Mouse (Mus musculus) kidney, postnatal 14 days (tissue): ENCODE data around the gene Dnmt3a.

Experiments
- DNase-seq: peaks from one replicate; pipeline ENCODE4 v3.0.0; 2022; ENCODE audit warnings: mixed read lengths

Gene Dnmt3a

GRCm38 (mm10) chr12:3886601-3887000 is 80.8 kb downstream of the Dnmt3a start:
- DNase-seq = no peak

GRCm38 (mm10) chr12:3887515-3888325 is 81.9 kb downstream of the Dnmt3a start:
- DNase-seq = peak; percentile 61

GRCm38 (mm10) chr12:3889875-3890635 is 84.2 kb downstream of the Dnmt3a start:
- DNase-seq = peak; percentile 36

- DNase-seq = peak; percentile 50
Observed at GRCm38 (mm10) chr12:3890753-3891751, 85.2 kb downstream of the Dnmt3a start.

- DNase-seq = no peak
Observed at GRCm38 (mm10) chr12:3891779-3892239, 86.0 kb downstream of the Dnmt3a start.

- DNase-seq = no peak
Observed at GRCm38 (mm10) chr12:3892240-3893059, 86.6 kb downstream of the Dnmt3a start.

GRCm38 (mm10) chr12:3893335-3893734 is 87.5 kb downstream of the Dnmt3a start:
- no peak for DNase-seq

GRCm38 (mm10) chr12:3894525-3894924 is 88.7 kb downstream of the Dnmt3a start:
- no peak for DNase-seq

- DNase-seq = no peak
Observed at GRCm38 (mm10) chr12:3897057-3897545, 91.3 kb downstream of the Dnmt3a start.

GRCm38 (mm10) chr12:3898811-3899210 is 93.0 kb downstream of the Dnmt3a start:
- no peak for DNase-seq

GRCm38 (mm10) chr12:3905436-3905835 is 99.6 kb downstream of the Dnmt3a start:
- DNase-seq = no peak

- no peak for DNase-seq
Observed at GRCm38 (mm10) chr12:3906308-3906707, 100.5 kb downstream of the Dnmt3a start.

- no peak for DNase-seq
Observed at GRCm38 (mm10) chr12:3907008-3907407, 101.2 kb downstream of the Dnmt3a start.

- no peak for DNase-seq
Observed at GRCm38 (mm10) chr12:3907418-3907817, 101.6 kb downstream of the Dnmt3a start.

- no peak for DNase-seq
Observed at GRCm38 (mm10) chr12:3910466-3911093, 104.8 kb downstream of the Dnmt3a start.

GRCm38 (mm10) chr12:3911831-3912348 is 106.1 kb downstream of the Dnmt3a start:
- DNase-seq = no peak

GRCm38 (mm10) chr12:3915852-3916251 is 110.0 kb downstream of the Dnmt3a start:
- no peak for DNase-seq

- DNase-seq = no peak
Observed at GRCm38 (mm10) chr12:3917668-3918341, 112.0 kb downstream of the Dnmt3a start.

GRCm38 (mm10) chr12:3918577-3918976 is 112.8 kb downstream of the Dnmt3a start:
- DNase-seq = no peak

- DNase-seq = no peak
Observed at GRCm38 (mm10) chr12:3919423-3919822, 113.6 kb downstream of the Dnmt3a start.
